Mouse (Mus musculus): Measurements from ENCODE around the gene Sgcg.

DNA sequence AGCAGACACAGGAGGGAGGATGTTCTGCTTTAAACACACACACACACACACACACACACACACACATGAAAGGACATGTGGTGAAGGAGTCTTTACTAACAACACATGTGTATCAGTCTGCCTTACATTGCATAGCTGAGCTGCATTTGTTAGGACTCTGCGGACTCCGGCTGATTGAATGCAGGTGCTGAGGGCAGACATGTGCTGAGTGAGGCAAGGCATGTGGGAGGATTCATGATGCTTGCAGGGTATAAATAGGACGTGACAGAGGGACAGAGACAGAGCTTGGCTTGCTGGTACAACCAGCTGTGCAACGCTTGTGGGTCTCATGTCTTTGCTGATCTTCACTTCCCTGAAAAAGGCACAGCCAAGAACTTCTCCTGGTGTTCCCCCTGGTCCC, 34.5 kb downstream of the Sgcg start:
- TF ChIP-seq GATA1 (IDR thresholded peaks at IDR 0.05; ENCODE audit: borderline replicate concordance, low read length): no peak
- no peak for TF ChIP-seq FLI1 (IDR thresholded peaks at IDR 0.05; ENCODE audit: low read length)

Measured in megakaryocyte, embryonic 14.5 days (primary cell).